Mouse (Mus musculus) erythroblast, embryonic 14.5 days (primary cell): ENCODE data around the gene Igsf9b.

Experiments used
- GATA1 ChIP-seq: IDR thresholded peaks from 2 replicates; pipeline ENCODE4 v1.6.1; 2012; ENCODE audit warnings: low read length, inconsistent platforms, mixed read lengths
- TAL1 ChIP-seq: IDR thresholded peaks from 3 replicates; pipeline ENCODE4 v1.6.1; 2012; ENCODE audit warnings: low read length, inconsistent platforms, mixed read lengths

DNA sequence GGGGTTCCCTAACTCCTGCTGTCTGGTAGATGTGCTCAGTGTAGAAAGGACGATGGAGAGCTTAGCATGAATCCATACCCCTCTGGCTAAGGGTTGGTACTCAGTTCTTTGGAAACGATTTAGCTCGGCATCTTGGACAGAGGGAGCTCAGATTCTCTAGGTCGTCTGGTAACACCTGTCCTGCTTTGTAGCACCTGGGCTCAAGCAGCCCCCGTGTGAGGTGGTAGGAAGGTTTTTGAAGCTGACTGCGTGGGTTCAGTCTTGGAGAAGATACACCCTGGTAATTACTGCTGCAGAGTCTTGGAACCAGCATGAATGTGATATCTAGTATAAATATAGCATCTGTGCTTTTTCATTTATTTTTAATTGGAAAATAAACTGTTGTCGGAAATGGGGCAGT, 54.1 kb downstream of the Igsf9b start:
- TF ChIP-seq GATA1, result no peak
- no peak for TF ChIP-seq TAL1
